In genomic region chr3:16921330-16921729, GRCm38 (mm10) we compare ENCODE assay signal across 16 mouse cellular contexts.
DNase-seq lines count a peak whose midpoint lies in the region; ATAC-seq and TF ChIP-seq lines count a peak whose summit lies in the region.
"Had no signal": no experiment of that assay in that cellular context is flagged by ENCODE, and none has a peak within 500 bp of the region (broad histone marks: within the 10 kb centered on the region; RNA-seq: fewer than 3 reads in every experiment).

No protein-coding gene starts in this region.

- WGBS in forebrain, embryonic 15.5 days: 14% methylated on average over 6 of the region's 6 CpGs
- WGBS in midbrain, postnatal 0 days: 20% methylated on average over 6 of the region's 6 CpGs

- H3K4me2 ChIP-seq in forebrain, embryonic 15.5 days (replicated peaks): peak overlapping the region; percentile 28
- H3K4me2 ChIP-seq in midbrain, postnatal 0 days (ENCODE audit: low read depth, low read length, poor library complexity, severe bottlenecking): peak overlapping the region; percentile 30
- H3K4me2 ChIP-seq: limb, embryonic 13.5 days had no signal

- peak; percentile 88 for ATAC-seq in frontal cortex, adult (ENCODE audit: low TSS enrichment)
- peak; percentile 72 for ATAC-seq in forebrain, embryonic 15.5 days (replicated peaks)
- ATAC-seq in midbrain, postnatal 0 days (ENCODE audit: low FRiP score): no peak
- no peak for ATAC-seq in granulocyte monocyte progenitor cell, adult 5-6 weeks (replicated peaks; ENCODE audit: poor library complexity, severe bottlenecking)
- ATAC-seq: liver, postnatal 0 days had no signal

- no peak overlapping the region for H3K4me3 ChIP-seq in forebrain, embryonic 15.5 days
- H3K4me3 ChIP-seq in midbrain, postnatal 0 days (ENCODE audit: low read depth, low read length): no peak overlapping the region; the same call in 1 of the 2 replicates
- H3K4me3 ChIP-seq: gastrocnemius, adult 2 months; heart, embryonic 10.5 days; limb, embryonic 13.5 days had no signal

- no peak overlapping the region for H3K9ac ChIP-seq in forebrain, embryonic 15.5 days (replicated peaks)
- H3K9ac ChIP-seq in midbrain, postnatal 0 days (replicated peaks; ENCODE audit: low read length, poor library complexity, severe bottlenecking): no peak overlapping the region
- H3K9ac ChIP-seq: limb, embryonic 13.5 days; liver, postnatal 0 days had no signal

- DNase-seq in frontal cortex, postnatal 10 days (ENCODE audit: low spot score in 2 of 2): no peak
- DNase-seq in brain, adult 2 months (ENCODE audit: low read depth, low spot score): peak; percentile 27
- peak; percentile 22 for DNase-seq in midbrain, postnatal 0 days (ENCODE audit: low spot score)
- DNase-seq in adrenal gland, postnatal 10 days: no peak
- no peak for DNase-seq in cerebellum, postnatal 4 days (ENCODE audit: low spot score in 2 of 2)
- DNase-seq: gastrocnemius, adult 2 months; kidney, adult 2 months; kidney, postnatal 4 days; liver, postnatal 0 days; lung, postnatal 36 days; thymus, postnatal 25 days had no signal

- peak overlapping the region; percentile 16; the same call in 1 of the 2 replicates for H3K27ac ChIP-seq in forebrain, embryonic 15.5 days (replicated peaks)
- peak overlapping the region; percentile 63 for H3K27ac ChIP-seq in midbrain, postnatal 0 days (ENCODE audit: low read depth, low read length)
- H3K27ac ChIP-seq: gastrocnemius, adult 2 months; heart, embryonic 10.5 days; limb, embryonic 13.5 days had no signal

- no peaks in the 10 kb centered on the region for H3K36me3 ChIP-seq in forebrain, embryonic 15.5 days
- H3K36me3 ChIP-seq in midbrain, postnatal 0 days (ENCODE audit: insufficient read depth, low read length): no peaks in the 10 kb centered on the region
- H3K36me3 ChIP-seq: heart, embryonic 10.5 days; limb, embryonic 13.5 days had no signal

- no peak for TF ChIP-seq CTCF in midbrain, postnatal 0 days (IDR thresholded peaks at IDR 0.05)

- peaks cover 9% of the 10 kb centered on the region; the same call in 1 of the 2 replicates for H3K4me1 ChIP-seq in forebrain, embryonic 15.5 days
- H3K4me1 ChIP-seq in midbrain, postnatal 0 days (ENCODE audit: insufficient read depth, low read length): 0 out of 2 replicates have a peak, but pooled peaks cover 3% of the 10 kb centered on the region
- H3K4me1 ChIP-seq: heart, embryonic 10.5 days; limb, embryonic 13.5 days had no signal

- H3K9me3 ChIP-seq in forebrain, embryonic 15.5 days: no peaks in the 10 kb centered on the region
- no peaks in the 10 kb centered on the region for H3K9me3 ChIP-seq in midbrain, postnatal 0 days (ENCODE audit: low read length)
- H3K9me3 ChIP-seq: heart, embryonic 10.5 days; limb, embryonic 13.5 days had no signal

- H3K27me3 ChIP-seq in forebrain, embryonic 15.5 days: no peaks in the 10 kb centered on the region
- no peaks in the 10 kb centered on the region for H3K27me3 ChIP-seq in midbrain, postnatal 0 days (ENCODE audit: insufficient read depth, low read length)
- H3K27me3 ChIP-seq: limb, embryonic 13.5 days had no signal

Comparison
In these comparisons a context has a peak if more than half of its experiments do, and no peak if none do; other contexts are left out.
1. ATAC-seq: peak in frontal cortex, adult (single experiment) and forebrain, embryonic 15.5 days (single experiment); none in midbrain, postnatal 0 days (single experiment) and granulocyte monocyte progenitor cell, adult 5-6 weeks (single experiment).
2. DNase-seq: peak in brain, adult 2 months (single experiment) and midbrain, postnatal 0 days (single experiment); none in frontal cortex, postnatal 10 days (0 of 2), adrenal gland, postnatal 10 days (single experiment) and cerebellum, postnatal 4 days (0 of 2).